Mouse (Mus musculus) E14TG2a.4 (cell line): ENCODE results near the gene Bex2.

Source experiments
- CTCF ChIP-seq: conservative IDR thresholded peaks from 2 replicates; pipeline ENCODE4 v1.5.1; 2014; ENCODE audit warnings: low read length
- NANOG ChIP-seq: IDR thresholded peaks from 2 replicates; pipeline ENCODE4 v1.6.1; 2014; ENCODE audit warnings: borderline replicate concordance, low read length, mixed read lengths
- POU5F1 ChIP-seq: IDR thresholded peaks from 2 replicates; pipeline ENCODE4 v1.6.1; 2014; ENCODE audit warnings: low read length, borderline replicate concordance

GRCm38 (mm10) chrX:136115419-136115961 lies 47.5 kb upstream of the Bex2 start:
- TF ChIP-seq CTCF (no peak), POU5F1 (no peak), NANOG (no peak)
